Mouse (Mus musculus) neural tube, embryonic 10.5 days (tissue): ENCODE results near the gene Vmn1r200.
"Not testable (repeated sequence)": the region's sequence is repeated elsewhere in the genome, so short reads cannot be mapped to it uniquely, and the experiment has no call there.

Experiments used
- DNase-seq: peaks from one replicate; pipeline ENCODE4 v3.0.0-alpha.2; 2017; ENCODE audit warnings: low spot score; ENCODE audit errors: extremely low spot score

The Vmn1r200 gene

DNA sequence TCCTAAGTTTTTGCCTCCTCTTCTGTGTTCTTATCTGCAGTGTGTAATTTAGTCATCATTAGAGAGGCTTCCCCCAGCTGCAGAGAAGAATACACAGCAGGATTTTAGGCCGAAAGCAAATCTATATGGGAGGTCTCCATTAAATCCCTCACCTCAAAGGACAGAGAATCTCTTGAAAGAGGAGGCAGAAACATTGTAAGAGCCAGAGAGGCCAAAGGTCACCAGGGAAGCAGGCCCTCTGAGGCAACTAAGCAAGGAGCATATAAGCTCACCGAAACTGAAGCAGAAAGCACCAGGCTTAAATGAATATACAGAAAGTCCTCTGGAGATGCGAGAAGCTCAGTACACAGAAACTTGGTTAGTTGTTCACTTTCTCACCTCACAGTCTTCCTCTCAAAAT, at the start of gene Vmn1r200:
Gene Vmn1r200, plus strand, starts transcription at position 301 of the 400 bp plus-strand sequence.
- no peak for DNase-seq

DNA sequence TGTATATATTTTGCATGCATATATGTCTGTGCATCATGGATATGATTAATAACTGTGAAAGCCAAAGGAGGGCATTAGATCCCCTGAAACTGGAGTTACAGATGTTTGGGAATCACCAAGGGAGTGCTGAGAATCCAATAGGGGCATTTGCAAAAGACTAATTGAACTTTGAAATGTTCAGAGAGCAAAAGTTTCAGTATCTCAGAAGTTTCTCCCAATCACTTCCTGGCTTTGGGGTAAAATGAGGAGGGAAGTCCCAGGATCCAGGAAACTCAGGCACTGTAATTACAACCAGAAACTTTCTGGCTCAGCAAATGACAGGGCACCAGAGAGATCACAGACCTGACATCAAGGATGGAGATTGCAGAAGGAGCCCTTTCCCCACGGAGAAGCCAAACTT, 40.1 kb upstream of the Vmn1r200 start, which contains the start of gene Vmn1r198:
Gene Vmn1r198, plus strand, starts transcription at position 301 of the 400 bp plus-strand sequence.
- DNase-seq = no peak

DNA sequence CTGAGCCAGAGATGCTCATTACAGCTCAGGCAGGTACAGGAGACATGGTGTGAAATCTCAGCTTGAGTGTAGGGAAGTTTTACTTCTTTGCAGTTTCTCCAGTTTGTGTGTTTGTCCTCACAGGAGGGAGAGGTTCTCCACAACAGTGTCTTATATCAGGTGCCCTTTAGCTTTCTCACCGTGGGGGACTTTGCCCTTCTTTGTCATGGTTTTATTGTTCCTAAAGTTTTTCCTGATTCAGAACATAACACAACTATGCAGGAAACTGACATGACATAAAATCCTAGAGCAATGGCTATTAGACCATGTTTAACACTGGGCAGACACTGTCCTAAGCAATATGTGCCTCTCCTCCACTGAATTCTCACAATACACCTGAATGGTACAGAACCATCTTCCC, 39.4 kb upstream of the Vmn1r200 start:
- DNase-seq = no peak

DNA sequence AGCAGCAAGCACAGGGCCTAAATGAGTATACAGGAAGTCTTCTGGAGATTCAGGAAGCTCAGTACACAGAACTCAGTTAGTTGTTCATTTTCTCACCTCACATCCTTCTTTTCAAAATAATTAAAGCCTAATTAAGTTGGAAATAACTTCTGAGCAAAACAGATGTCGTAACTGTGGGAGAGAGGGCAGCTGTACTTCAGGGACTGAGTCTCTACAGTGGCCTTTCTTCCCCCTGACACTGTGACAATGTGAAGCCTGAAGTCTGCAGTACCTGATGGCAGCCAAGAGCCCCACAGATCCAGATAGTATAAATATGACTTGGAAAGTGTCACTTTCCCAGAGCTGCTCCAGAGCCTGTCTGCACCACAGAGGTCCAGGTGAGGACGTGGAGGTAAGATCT, 10.7 kb upstream of the Vmn1r200 start, which contains the start of gene Vmn1r199:
Gene Vmn1r199, plus strand, starts transcription at position 301 of the 400 bp plus-strand sequence.
- no peak for DNase-seq

DNA sequence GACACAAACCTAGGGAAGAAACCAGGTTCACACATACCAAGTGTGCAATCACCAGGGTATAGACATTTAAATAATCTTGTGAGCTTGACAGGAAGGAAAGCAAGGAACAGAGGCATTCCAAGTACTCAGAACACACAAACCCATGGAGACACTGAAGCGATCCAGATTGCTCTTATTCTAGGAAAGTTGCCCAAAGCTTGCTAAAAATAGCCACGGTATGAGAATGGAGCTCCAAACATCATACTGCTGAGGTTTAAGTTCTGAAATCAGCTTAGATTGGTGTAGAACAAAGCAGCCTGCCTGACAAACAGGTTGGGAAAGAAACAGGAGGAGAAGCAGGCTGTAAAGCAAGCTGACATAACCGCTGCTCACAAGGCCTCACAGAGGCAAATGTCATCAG, 9.0 kb upstream of the Vmn1r200 start:
- not testable (repeated sequence) for DNase-seq

DNA sequence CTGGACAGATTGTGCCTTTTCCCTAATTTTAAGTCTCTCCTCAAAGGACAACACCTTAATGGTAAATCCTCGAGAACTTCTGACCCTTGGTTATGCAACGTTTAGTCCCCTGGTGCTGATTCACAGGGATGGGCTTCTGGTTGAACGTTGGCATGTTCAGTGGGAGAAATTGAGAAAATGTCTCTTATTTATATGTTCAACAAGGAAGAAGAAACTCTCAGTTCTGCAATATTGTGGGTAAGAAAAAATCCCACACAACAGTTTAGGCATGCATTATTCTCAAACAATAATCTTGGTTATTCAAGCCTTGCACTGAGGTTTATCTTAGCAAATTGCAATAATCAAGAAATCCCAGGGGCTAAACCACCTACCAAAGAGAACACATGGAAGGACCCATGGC, 6.8 kb upstream of the Vmn1r200 start:
- no peak for DNase-seq

DNA sequence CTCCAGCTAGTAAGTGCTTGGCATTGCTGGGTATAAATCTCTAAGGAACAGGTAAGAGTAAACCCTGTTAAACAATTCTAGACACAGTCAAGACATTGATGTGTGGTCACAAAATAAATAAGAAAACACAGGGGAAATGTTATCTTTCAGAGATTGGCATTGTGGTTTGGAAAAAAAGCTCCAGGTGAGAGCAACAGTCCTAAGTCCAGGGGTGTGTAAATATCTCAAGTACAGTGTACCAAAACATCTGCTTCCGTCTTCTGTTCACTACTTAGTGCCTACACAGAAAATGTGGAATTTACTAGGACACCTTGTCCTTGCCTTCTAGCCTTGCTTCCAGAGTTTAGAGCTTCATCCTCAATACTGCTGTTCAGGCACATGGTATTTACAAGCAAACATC, 3.1 kb upstream of the Vmn1r200 start:
- no peak for DNase-seq

DNA sequence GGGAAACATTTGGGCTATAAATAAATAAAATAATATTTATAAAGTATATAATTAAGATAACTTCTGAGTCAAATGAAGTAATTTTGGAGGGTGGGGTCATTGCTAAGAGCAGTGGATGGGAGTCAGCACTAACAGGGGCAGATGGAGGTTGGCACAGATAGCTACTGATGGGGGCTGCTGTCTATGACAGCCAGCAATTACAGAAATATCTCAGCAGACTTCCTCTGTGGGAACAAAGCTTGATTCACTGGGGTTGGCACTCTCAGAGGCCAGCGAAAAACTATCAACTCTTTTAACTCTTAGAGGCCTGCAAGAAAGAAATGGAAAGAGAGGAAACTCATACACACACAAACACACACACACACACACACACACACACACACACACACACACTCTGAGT, 12.8 kb downstream of the Vmn1r200 start:
- DNase-seq = no peak
